Mouse (Mus musculus): ENCODE results near the gene Tmem52.
"Not testable (repeated sequence)": the region's sequence is repeated elsewhere in the genome, so short reads cannot be mapped to it uniquely, and the experiment has no call there.

Gene Tmem52

DNA sequence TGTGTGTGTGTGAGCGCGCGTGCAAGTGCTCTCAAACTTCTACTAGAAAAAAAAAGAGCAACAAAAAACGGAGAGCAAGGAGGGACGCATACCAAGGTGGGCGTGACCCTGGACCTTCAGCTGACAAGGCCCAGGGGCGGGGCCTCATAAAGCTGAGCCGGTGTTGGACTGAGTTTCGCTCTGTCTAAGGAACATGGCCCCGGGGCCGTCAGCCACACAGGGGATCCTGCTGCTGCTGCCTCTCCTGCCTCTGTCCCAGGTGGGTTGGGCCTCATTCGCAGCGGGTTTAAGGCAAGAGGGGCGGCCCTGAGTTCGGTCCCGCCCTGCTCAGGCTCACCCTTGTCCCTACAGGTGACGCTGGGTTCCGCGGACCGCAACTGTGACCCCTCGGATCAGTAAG lies at the start of gene Tmem52:
Tmem52 (plus strand) TSS at position 163 of the 400 bp plus-strand sequence.
- DNase-seq, result peak; percentile 67

DNA sequence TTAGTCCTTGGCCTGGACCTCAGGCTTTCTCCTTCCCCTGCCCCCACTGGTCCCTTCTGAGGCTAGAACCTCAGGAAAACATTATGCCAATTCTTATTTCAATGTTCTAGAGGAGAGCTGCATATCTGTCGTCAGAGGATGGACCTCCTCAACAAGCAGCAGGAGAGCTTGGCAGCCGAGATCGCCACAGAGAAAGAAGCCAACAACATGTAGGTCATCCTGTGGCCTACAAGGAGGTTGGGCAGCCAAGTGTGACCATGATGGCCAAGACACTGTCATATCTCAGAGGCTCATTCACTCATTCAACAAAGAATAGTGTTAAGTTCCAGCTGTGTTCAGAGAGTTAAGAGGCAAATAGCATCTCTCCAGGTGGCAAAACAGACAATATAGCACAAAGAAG lies 48.8 kb upstream of the Tmem52 start:
- DNase-seq, result no peak

DNA sequence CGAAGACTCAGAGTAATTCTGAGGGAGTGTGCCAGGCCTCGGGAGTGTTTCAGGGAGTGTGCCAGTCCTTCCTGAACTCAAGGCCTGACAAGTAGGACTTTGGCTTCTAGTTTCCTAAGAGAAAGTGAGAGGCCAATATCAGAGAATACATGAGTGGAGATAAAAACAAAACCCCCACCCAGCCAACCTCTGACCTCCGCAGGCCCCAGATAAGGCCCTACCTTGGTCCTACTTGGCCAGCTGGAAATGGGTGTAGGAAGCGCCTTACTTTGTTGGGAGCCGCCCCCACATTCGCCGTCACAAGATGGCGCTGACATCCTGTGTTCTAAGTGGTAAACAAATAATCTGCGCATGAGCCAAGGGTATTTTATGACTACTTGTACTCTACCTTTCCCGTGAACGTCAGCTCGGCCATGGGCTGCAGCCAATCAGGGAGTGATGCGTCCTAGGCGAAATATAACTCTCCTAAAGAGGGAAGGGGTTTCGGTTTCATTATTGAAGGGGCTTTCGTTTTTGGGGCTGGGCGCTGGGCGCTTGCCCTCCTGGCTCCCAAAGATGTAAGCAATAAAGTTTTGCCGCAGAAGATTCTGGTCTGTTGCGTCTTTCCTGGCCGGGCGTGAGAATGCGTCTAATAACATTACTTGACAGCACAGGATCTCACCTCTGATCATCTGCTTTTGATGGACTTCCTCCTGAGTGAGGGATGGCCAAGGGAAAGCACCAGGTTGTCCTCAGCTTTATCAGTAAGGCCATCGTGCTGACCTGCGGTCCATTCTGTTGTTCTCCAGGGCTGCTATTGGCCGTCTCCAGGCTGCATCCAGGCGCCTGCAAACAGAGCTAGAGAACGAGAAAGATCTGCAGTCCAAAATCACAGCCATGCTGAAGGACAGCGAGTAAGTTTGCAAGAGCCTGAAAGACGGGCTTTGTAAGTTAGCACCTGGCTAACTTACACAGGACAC lies 47.2 kb upstream of the Tmem52 start:
- not testable (repeated sequence) for DNase-seq

DNA sequence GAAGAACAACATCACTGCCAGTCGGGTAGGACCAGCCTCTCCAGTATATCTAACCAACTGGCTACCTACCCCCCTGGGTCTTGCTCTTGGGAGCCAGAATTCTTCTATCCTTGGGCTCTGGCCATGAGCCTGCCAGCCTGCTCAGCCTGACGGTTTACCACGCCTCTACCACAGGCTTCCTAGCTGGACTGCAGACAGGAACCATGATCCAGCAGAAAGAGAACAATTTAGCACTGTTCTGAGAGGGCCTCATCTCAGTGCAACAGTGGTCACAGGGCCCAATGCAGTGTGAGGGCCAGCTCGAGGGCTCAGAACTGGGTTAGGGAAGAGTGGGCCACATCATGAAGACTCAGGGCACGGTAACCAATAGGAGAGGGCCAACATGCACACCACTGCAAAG lies 44.9 kb upstream of the Tmem52 start:
- no peak for DNase-seq

DNA sequence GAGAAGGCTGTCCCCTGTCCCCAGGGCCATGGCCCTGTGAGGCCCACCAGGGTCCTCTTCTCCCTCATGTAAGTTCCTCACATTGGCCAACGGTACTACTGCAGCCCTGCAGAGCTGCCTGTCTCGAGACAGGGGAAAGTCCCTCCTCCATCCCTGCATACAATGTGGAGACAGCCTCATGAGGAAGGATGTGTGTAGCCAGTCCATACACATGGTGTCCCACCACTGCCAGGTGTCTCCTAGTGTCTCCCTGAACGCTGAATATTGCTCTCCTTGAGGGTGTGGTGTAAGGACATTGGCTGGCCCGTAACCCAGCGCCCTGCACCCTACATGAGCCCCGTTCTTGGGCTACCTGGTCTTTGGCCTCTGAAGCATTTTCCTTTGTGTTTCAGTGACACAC lies 42.6 kb upstream of the Tmem52 start:
- DNase-seq, result no peak

DNA sequence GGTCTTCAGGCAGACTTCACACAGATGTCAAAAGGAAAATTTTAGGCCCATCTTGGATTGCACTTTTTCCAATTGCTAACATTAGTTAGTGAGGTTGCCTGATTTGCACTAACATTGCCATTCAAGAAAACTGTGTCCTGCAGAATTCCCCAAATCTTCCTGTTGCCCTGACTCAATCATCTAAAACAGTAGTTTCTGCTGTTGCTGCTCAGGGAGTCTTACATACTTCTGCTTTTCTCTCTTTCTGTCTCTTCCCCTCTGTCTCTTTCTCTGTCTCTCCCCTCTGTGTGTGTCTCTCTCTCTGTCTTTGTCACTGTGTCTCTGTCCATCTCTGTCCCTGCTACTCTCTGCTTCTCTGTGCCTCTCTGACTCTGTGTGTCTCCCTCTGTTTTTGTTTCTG lies 40.5 kb upstream of the Tmem52 start:
- no peak for DNase-seq

DNA sequence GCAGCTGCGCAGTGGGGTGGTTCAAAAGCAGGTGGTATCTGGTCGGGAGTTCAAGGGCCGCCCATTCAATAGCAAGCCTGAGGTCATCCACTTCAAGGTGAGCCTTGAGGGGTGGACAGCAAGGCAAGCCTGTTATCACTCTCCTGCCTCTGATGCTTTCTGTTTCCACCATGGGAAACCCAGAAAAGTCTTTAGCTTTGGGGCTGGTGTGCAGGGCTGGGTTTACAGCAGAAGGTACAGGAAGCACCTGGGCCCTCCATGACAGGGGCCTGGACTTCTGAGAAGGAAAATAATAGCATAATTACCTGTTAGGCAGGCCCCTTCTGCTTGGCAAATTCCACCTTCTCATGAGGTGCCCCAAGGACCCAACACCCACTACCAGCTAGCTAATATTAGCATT lies 39.7 kb upstream of the Tmem52 start:
- no peak for DNase-seq

DNA sequence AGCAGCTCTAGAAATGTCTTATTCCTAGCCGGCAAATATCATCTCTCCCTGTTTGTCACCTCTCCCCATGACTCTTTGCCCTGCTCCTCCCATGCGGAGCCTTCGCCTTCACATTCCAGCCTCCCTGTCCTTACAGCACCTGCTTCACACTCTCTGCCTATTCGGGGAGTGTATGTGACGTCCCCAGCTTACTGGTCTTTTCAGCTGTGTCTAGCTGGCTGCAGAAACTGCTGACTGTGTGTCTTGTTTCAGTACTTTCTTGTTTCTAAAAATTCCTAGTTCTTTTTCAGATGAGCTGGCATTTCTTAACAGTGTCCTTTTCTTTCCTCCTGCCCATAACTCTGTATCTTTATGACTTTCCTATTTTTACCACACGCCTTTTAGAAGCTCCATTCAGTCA lies 36.6 kb upstream of the Tmem52 start:
- DNase-seq, result no peak

DNA sequence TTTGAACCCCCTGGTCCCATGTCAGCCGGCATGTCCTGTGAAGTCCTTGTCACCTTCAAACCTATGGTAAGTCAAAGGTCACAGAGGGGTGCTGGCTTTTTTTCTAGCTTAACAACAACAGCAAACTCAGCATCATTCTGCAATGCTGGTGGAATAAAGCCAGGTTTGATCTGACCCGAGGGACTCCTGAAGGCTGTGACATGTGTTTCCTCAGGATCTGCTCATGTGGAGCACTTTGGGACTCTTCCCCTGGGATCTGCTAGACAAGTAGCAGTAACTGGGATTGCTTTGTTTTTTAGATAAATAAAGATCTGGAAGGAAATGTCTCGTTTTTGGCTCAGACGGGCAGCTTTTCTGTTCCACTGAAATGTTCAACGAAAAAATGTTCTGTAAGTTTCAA lies 34.9 kb upstream of the Tmem52 start:
- peak; percentile 27 for DNase-seq

DNA sequence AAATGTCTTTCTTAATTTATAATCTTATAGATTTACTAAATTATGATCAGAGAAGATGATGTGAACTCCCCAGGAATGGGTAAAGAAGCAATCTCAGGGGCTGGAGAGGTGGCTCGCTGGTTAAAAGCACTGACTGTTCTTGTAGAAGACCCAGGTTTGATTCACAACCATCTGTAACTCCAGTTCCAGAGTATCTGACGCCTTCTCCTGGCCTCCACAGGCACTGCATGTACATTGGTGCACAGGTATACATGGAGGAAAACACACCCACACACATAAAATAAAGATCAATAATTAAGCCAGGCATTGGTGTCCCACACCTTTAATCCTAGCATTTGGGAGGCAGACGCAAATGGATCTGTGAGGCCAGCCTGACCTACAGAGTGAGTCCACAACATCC lies 26.1 kb upstream of the Tmem52 start:
- DNase-seq, result no peak

DNA sequence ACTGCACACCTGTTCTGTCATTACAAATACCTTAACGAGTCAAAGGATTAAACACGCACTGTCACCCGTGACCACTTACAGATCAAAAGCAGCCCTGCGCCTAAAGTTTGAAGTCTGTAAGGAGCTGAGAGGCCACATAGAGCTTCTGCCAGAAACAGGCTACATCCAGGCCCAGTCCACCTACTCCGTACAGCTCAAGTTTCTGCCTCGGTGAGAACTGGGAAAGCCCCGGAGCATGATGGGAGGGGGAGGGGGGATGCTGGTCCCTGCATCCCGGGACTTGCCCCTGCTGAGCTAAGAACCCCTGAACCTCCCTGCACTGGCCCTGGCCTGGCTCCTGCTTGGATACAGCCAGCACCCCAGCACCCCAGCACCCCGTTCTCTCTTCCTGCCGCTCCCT lies 17.3 kb upstream of the Tmem52 start:
- no peak for DNase-seq

DNA sequence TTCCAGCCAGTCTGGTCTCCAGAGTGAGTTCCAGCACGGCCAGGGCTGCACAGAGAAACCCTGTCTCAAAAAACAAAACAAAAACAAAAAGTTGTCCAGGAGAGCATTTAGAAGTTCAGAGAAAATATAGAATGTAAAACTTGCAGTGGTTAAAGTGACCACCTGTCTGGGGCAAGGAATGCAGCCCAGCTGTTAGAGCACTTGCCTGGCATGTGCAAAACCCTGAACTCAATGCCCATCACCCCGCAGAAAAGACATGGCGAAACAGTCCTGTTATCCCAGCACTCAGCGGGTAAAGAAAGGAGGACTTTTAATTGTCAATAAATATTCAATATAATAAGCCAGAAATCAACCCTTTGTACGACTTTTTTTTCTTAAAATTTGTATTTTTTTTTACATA lies 10.3 kb upstream of the Tmem52 start:
- DNase-seq, result no peak

DNA sequence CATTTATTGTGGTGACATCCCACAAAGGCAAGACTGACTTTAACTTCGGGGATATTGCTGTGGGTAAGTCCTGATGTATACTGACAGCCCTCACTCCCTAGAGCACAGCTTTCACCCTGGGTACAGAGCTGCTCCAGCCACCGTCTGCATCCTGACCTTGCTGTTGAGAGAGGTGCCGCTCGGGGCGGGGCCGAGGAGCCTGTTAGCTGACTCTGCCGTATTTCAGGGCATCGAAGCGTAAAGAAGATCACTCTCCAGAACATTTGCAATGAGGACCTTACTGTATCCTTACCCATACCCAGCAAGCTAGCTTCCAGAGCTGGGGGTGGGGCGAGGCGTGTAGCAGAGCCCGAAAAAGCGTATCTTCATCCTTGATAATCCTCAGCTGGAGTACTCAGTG lies 5.9 kb upstream of the Tmem52 start:
- DNase-seq, result no peak

DNA sequence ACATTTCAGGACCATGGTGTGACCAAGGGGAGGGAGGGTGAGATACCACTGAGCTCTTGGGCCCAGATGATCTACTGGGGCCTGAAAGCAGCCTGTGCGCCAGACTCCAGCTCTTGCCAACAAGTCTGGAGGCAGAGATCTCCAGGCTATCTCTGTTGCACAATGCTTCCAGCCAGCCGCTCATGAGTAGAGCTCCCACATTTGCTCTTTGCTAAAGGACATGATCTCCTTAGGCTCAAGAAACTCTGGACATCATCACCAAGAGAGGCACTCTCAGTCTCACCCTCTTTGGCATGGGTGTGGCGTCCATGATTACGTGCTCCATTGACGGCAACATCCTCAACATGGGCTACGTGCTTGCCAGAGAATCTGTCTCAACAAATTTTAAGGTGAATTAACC lies 5.3 kb upstream of the Tmem52 start:
- no peak for DNase-seq

DNA sequence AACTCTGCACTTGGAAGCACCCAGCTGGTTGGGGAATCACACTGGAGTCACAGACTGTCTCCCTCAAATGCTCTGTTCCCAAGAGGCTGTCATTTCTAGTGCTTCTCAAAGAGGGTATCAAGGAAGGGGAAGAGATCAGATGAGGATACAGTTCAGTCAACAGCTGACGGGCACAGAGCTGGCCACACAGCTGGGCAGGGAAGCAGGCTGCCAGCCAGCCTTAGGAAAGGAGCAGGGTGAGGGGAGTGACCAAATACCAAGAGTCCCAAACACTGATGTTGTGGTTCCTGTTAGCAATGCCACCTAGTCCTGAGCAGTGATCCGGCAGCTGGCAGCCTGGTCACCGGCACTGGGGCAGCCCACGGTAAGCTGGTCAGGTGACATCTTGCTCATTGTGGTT lies 4.9 kb upstream of the Tmem52 start:
- no peak for DNase-seq

DNA sequence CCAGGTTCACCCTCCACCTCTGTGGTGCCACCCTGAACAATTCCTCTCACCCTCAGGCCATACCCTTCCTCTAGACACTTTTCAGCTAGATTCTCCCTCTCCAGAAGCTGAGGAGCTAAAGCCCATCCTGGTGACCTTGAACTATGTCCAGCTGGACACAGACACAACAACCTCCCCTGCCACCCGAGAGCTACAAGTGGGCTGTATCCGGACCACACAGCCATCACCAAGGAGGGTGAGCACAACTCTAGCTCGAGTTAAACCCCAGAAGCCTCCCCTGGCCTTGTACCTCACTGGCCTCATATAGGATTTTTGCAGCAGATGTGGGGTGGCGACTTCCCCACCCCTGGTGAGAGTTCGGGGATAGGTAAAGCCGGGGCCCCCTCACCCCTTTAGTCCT lies 3.3 kb upstream of the Tmem52 start:
- DNase-seq, result no peak

DNA sequence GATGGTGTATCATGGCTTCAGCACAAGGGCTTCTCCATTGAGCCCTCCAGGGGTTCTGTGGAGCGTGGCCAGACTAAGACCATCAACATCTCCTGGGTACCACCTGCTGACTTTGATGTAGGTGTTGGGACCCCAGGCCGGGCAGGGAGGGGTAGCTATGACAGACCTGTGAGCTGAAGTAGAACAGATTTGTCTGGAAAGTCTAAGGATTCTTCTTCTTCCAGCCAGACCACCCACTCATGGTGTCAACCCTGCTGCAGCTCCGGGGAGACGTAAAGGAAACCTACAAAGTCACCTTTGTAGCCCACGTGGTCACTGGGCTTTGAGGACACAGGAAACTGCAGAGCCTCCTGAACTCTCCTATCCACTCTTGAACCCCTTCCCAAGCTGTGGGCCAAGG lies 2.8 kb upstream of the Tmem52 start:
- DNase-seq, result no peak

DNA sequence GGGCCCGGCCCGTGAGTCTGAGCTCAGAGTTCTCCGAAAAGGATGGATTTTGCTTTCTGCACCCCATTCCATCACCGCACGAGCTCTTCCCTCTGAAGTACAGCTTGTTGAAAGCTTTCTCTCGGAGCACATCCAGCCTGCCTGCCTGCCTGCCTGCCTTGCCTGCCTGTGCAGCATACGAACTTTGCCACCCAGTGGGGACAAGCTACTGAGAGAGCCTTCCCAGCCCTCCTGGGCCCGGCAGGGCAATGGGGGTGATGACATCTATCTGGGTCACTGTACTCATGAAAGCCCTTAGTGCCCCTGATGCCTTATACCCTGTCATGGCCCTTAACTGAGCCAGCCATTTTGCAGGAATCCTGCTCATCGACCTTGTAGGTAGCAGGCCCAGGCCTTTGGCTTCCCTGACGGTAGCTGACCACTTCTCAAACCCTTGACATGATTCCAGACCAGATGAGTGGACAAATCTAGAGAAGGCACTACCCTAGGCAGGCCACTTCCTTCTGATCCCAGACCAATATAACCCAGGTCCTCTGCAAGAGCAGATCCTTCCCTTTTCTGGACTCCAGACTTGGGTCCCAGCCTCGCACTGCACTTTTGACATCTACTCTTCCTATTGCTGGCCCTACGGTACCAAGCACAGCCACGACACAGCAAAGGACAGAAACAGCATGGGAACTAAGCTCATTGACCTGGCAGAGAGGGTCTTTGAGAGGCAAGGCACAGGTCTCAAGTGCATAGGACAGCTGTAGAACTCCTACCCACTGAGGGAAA lies 1.5 kb upstream of the Tmem52 start:
- DNase-seq, result no peak

DNA sequence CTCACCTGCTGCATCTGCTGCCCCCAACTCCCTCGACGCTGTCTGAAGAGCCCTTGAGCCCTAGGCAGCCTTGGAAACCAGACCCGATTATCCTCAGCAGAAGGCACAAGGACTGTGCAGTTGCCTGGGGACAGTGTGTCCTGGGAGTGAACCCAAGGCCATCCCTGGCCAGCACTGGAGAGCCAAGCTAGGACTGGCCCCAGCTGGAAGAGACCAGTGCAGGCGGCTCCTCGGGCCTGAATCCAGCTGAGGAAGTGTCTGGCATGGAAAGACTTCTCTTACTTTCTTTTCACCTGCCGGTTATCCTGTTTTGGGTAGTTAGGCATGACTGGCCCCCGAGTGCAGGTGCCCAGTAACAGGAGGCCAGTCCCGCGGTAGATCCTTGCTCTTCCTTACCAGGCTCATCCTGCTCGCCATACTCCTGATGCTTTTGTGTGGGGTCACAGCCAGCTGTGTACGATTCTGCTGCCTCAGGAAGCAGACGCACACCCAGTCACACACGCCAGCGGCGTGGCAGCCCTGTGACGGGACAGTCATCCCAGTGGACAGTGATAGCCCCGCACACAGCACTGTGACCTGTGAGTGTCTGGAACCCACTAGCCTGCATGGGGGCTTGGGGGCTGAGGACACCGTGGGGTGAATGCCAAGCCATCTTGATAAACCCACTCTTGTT lies 812 bp downstream of the Tmem52 start:
- peak; percentile 55 for DNase-seq

DNA sequence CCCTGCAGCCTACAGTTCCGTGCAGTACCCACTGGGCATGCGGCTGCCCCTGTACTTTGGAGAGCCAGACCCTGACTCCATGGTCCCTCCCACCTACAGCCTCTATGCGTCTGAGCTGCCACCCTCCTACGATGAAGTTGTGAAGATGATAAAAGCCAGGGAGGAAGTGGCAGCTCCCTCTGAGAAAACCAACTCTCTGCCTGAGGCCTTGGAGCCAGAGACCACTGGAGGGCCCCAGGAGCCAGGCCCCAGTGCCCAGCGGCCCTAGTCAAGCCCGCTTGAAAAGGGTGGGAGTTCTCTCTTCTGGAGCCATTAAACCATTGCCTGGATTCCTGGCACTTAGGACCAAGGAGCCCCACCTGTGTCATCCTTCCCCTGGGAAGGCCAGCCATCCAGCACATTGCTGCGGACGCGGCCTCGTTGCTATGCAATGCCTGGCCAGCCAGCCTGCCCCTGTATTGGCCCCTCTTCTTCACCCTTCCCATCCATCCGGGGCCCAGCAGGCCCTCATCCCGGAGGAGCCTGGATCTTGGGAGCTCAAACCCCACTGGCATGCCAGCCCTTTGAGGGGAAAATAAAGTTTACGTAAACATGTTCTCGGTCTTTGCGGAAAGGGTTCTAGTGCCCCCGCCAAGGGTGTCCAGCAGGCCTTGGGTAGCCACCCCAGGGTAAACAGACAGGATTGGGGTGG lies 1.5 kb downstream of the Tmem52 start:
- DNase-seq, result no peak

DNA sequence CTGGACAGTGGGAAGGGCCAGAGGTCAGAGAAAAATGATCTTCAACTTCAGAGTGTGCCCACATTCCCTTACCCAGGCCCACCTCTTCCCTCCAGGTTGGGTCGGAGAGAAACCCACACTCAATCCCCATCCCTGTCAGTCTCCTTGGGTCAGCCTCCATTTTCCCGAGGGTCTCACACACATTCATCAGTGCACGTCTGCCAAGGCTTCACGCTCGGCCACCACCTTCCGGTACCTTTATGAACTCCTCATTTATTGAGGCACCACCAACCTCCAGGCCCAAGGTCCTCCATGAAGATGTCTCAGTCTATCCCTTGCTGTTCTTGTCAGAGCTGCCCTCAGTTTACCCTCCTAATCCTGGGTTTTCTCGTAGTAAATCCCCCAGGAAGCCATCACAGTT lies 2.1 kb downstream of the Tmem52 start:
- no peak for DNase-seq

DNA sequence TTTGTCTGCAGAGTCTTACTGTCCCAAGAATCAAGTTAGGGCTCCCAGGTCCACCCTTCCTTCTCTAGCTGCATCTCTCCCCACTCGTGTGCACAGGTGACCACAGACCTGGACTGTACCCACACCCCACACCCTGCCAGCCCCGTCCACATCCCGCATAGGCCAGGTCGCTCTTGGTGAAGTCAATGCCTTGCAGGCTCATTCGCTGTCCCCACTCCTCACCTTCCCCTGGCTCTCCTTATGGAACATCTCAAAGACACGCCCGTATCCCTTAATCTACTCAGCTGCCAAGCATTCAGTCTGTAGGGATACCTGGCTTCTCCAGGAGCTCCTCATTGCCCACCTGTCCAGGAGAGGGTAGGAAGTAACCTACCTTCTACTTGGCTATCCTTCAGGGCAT lies 2.5 kb downstream of the Tmem52 start:
- no peak for DNase-seq

DNA sequence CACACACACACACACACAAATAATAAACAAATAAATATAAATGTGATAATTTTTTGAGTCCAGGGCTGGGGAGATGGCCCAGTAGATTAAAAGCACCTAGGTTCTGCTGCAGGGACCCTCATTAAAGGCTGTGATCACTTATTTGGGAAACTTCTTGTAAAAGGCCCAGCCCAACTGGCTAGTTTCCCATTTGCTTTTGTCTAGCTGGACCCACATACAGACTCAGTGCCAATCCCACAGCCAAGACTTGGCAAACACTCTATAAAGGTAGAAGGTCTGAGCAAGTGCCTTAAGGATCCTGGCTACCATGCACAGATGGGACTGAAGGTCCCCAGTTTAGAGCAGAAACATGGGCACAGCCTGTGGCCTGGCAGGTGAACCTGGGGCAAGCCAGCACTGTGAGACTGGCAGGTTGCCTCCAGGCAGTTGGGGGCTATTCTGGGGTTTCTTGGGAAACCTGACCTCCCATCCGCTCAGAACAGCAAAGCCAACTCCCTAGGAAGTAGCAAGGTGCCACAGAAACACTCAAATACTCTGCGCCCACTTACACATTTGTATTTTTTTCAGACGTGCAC lies 3.9 kb downstream of the Tmem52 start:
- no peak for DNase-seq
